Mouse (Mus musculus) ES-E14 (cell line): ENCODE measurements around the gene Polr1a.

Source experiments
- CHD2 ChIP-seq: IDR thresholded peaks from 2 replicates; pipeline ENCODE4 v1.6.1; 2014; ENCODE audit warnings: mild to moderate bottlenecking, low read depth, low read length, inconsistent platforms
- MAFK ChIP-seq: IDR thresholded peaks from 2 replicates; pipeline ENCODE4 v1.6.1; 2014; ENCODE audit warnings: mild to moderate bottlenecking, low read depth, low read length, inconsistent platforms; ENCODE audit not compliant: insufficient read depth
- ZC3H11A ChIP-seq: IDR thresholded peaks from 2 replicates; pipeline ENCODE4 v1.6.1; 2012; ENCODE audit warnings: low read depth, mild to moderate bottlenecking, inconsistent platforms, low read length, borderline replicate concordance

GRCm38 (mm10) chr6:71951192-71951591 lies 42.3 kb downstream of the Polr1a start:
- TF ChIP-seq ZC3H11A (no peak), CHD2 (no peak), MAFK (no peak)
